Mouse (Mus musculus) lung, postnatal 0 days (tissue): ENCODE measurements around the gene Atg2a.

Source experiments
- CTCF ChIP-seq: IDR thresholded peaks from 2 replicates; pipeline ENCODE4 v1.5.1; 2016; ENCODE audit warnings: antibody characterized with exemption, mild to moderate bottlenecking
- EP300 ChIP-seq: IDR thresholded peaks from 2 replicates; pipeline ENCODE4 v1.6.1; 2016; ENCODE audit warnings: antibody characterized with exemption, mild to moderate bottlenecking, control low read depth

GRCm38 (mm10) chr19:6245806-6246205 lies 4.3 kb downstream of the Atg2a start:
- no peak for TF ChIP-seq EP300
- no peak for TF ChIP-seq CTCF
